Mouse (Mus musculus): Measurements from ENCODE around the gene Fam19a1.
"Not testable (repeated sequence)": the region's sequence is repeated elsewhere in the genome, so short reads cannot be mapped to it uniquely, and the experiment has no call there.

The Fam19a1 gene

GRCm38 (mm10) chr6:96112854-96113253, at the start of gene Fam19a1:
TSS of gene Fam19a1 (plus strand) at chr6:96113154.
- no peak for DNase-seq

- DNase-seq, result no peak
Observed at GRCm38 (mm10) chr6:96071080-96071479, 41.9 kb upstream of the Fam19a1 start.

GRCm38 (mm10) chr6:96071567-96071966, 41.4 kb upstream of the Fam19a1 start:
- DNase-seq, result no peak

- peak; percentile 26 for DNase-seq
Observed at GRCm38 (mm10) chr6:96089961-96090360, 23.0 kb upstream of the Fam19a1 start.

- no peak for DNase-seq
Observed at GRCm38 (mm10) chr6:96093716-96094115, 19.2 kb upstream of the Fam19a1 start.

- peak; percentile 68 for DNase-seq
Observed at GRCm38 (mm10) chr6:96098225-96098624, 14.7 kb upstream of the Fam19a1 start.

GRCm38 (mm10) chr6:96111656-96112055, 1.3 kb upstream of the Fam19a1 start:
- DNase-seq, result no peak

GRCm38 (mm10) chr6:96114151-96114550, 1.2 kb downstream of the Fam19a1 start:
- DNase-seq, result no peak

GRCm38 (mm10) chr6:96116148-96116533, 3.2 kb downstream of the Fam19a1 start:
- no peak for DNase-seq

- DNase-seq, result peak; percentile 71
Observed at GRCm38 (mm10) chr6:96116534-96117272, 3.7 kb downstream of the Fam19a1 start.

- DNase-seq, result no peak
Observed at GRCm38 (mm10) chr6:96143326-96143725, 30.4 kb downstream of the Fam19a1 start.

- no peak for DNase-seq
Observed at GRCm38 (mm10) chr6:96165403-96165802, 52.4 kb downstream of the Fam19a1 start.

- DNase-seq, result no peak
Observed at GRCm38 (mm10) chr6:96165818-96166379, 52.9 kb downstream of the Fam19a1 start, which contains the start of gene 1700123L14Rik. TSS of gene 1700123L14Rik (minus strand) at chr6:96166243.

GRCm38 (mm10) chr6:96167031-96167430, 54.1 kb downstream of the Fam19a1 start:
- no peak for DNase-seq

GRCm38 (mm10) chr6:96173681-96174080, 60.7 kb downstream of the Fam19a1 start:
- no peak for DNase-seq

- no peak for DNase-seq
Observed at GRCm38 (mm10) chr6:96178530-96178929, 65.6 kb downstream of the Fam19a1 start.

- DNase-seq, result no peak
Observed at GRCm38 (mm10) chr6:96183392-96183791, 70.4 kb downstream of the Fam19a1 start.

- no peak for DNase-seq
Observed at GRCm38 (mm10) chr6:96186517-96186916, 73.6 kb downstream of the Fam19a1 start.

GRCm38 (mm10) chr6:96198991-96199390, 86.0 kb downstream of the Fam19a1 start:
- not testable (repeated sequence) for DNase-seq

GRCm38 (mm10) chr6:96205395-96205794, 92.4 kb downstream of the Fam19a1 start:
- DNase-seq, result no peak

- peak; percentile 14 for DNase-seq
Observed at GRCm38 (mm10) chr6:96234806-96235205, 121.9 kb downstream of the Fam19a1 start.

GRCm38 (mm10) chr6:96244320-96244719, 131.4 kb downstream of the Fam19a1 start:
- peak; percentile 88 for DNase-seq

- DNase-seq, result no peak
Observed at GRCm38 (mm10) chr6:96252001-96252400, 139.0 kb downstream of the Fam19a1 start.

GRCm38 (mm10) chr6:96254815-96255214, 141.9 kb downstream of the Fam19a1 start:
- DNase-seq, result no peak

GRCm38 (mm10) chr6:96258651-96259050, 145.7 kb downstream of the Fam19a1 start:
- DNase-seq, result peak; percentile 7
